Mouse (Mus musculus) lung, postnatal 10 days (tissue): ENCODE data around the gene Dcbld2.
A peak's percentile ranks its signal among the peaks of the same experiment; 100 is the strongest.

Experiments used
- DNase-seq: peaks from one replicate; pipeline ENCODE4 v3.0.0; 2021

Gene Dcbld2

DNA sequence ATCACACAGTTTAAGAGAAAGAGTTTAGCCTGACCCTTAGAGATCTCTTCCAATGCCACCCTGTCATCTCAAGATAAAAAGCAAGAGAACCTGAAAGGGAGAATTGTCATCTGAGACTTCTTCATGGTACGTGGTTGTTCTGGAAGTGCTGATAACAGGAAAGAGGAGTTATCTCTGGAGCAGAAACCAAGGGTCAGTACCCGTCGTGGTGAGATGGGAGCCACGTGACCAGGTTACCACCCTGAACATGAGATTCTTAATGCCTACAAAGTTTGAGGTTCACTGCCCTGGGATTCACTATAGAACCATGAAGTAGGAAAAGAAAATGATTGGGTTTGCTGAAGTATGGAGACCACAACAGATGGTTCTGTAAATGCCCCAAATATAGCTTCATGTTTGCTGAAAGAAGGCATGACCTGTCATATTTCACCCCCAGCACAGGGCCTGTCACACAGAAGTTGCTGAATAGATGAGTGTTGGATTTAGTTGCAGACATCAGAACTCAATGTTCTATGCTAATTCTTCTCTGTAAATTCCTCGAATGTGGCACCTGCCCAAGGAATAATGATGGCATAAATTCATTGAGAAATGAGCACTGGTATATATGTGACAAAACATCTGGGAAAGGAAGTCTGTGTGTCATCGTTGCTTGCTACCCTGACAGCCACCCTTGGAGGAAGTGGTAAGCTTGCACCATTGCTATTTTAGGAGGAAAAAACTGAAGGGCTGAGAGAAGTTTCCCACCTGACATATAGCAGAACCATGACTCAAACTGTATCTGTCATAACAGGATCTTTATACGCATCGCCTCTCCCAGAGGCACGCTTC lies 89.9 kb downstream of the Dcbld2 start:
- no peak for DNase-seq

DNA sequence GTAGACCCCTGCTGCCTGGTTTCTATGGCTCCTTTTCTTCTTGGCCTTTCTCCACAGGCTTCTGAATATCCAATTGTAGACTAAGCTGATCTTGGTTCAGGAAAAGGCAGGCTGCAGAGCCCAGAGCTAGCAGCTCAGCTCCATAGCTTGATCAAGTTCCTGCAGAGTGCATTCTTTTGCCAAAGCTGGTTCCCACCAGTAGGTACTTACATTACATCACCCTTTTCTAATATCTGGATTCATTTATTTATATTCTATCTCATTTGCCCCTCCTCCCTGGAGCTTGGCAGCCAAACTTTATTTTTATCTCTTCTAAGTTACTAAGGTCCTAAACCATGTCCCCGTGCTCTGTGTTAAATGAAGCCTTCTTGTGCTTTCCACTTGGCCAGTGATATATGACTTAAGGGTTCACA lies 90.9 kb downstream of the Dcbld2 start:
- DNase-seq = peak; percentile 22

DNA sequence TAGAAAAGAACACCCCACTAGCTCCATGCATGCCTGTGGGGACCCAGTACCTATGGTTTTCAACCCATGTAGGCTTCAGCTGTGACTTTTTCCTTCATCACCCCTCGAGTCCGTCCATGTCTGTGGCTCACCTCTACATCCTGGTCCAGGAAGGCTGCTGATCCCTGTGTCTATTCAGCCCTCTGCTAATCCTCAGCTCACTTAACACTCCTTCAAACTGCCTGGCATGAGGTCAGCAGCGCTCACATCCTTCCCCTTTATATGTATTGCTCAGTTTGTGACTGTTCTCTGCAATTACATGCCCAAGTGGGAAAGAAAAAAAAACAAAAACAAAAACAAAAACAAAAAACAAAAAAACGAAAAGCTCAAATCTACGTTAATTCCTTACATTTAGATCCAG lies 91.4 kb downstream of the Dcbld2 start:
- DNase-seq = no peak

DNA sequence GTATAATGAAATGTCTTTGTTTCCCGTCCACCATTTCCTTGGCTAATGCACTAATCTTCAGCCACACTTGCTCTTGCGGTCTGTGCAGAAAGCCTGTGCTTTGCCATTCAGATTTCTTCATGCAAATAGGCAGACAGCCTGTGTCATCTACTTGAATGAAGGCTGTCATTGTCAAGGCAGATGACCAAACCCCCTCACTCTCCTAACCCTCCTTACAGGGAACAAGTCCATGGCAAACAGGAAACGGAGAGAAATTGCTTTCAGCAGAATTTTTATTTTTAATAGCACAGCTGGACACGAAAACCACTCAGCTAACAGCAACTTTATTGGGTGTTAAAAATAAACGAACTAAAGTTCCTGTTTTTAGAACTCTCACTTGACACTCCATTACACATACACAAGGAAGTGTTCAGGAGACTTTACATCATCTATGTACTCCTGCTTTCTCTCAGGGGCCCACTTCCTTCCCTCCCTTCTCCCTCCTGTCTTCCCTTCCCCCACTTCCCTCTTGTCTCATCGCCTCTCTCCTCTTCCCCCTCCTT lies 93.6 kb downstream of the Dcbld2 start:
- DNase-seq = peak; percentile 69

DNA sequence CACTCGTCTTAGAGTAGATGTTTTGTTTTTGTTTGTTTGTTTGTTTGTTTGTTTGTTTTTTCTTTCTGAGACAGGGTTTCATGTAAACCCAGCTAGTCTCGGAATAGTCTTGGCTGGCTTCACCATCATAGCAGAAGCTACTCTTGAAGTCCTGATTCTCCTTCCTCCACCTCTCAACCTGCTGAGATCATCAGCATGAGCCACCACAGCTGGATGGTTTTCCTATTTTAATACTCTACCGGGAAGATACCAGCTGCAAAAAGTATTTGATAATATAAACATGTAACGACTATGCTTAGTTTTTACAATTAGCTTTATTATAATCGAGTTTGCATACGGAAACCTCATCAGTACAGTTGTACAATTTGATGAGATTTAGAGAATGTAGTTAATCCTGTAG lies 94.3 kb downstream of the Dcbld2 start:
- no peak for DNase-seq

DNA sequence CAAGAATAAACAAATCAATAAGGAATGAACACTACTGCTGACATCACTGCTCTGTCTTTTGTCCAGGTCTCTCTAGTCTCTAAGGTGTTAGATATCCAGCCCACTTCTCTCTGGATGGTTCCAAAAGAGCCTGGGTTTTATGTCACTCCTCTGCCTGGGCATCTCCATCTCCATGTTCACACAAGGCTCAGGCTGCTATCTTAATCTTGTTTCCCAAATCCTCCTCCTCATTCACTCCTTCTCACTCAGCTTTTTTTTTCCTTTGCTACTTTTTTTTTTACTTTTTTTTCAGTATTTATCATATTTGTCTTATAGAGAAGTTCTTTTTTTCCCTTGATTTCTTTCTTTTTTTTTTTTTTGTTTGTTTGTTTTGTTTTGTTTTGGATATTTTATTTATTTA lies 96.7 kb downstream of the Dcbld2 start:
- DNase-seq = no peak

DNA sequence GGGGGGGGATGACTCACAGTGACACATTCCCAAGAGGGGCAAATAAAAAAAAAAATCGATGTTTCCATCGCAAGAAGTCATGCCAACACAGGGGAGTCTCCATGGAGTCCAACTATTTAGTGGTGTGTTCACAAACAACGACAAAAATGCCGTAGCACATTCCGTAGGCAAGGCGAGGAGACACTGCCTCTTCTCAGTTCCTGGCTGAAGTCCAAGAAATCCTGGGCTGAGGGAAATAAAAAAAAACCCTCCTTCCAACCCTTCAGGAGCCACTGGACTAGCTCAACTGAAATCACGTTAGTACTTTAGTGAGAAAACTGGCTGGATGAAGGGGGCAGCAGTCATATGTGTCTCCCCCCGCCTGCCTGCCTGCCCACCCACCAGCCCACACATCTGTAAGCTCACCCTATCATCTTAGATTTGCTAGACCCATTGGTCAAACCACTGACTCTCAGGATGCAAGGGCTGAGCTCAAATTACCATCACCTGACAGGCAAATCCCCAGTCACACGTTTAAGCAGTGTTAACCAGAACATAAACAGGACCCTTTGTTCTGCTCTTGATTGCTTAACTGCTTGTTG lies 104.0 kb downstream of the Dcbld2 start:
- DNase-seq = peak; percentile 62

DNA sequence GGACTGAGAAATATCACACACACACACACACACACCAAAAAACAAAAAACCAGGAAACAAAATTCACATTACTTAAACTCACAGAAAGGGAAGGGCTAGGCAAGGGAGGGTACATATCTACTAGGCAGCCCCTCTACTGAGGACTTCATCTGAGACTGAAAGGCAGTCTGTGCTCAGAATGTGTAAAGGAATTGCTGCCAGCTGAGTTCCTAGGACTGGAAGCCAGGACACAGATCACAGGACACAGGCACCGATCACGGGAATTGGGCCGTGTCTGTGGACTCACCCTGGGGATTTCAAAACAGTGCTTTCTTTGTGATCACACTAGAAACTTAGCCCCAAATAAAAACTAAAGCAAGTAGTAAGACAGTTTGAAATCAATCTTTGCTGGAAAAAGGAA lies 104.6 kb downstream of the Dcbld2 start:
- no peak for DNase-seq

DNA sequence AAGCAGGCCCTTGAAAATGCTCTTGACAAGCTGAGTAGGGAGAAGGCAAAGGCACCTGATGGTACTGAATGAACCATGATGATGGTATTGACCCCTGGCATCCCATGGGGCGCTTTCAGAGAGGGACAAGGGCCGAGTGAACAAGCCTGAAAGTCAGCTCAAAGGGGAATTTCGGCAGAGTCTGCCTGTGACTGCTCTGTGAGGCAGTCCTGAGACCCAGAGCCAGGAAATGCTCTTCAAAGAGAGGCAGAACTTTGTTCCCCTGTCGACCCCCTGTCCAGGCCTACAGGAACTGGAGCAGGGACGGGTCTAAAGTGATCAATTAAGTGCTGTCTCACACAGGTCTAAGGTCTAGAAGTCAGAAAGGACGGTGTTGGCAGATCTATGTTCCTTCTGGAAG lies 105.5 kb downstream of the Dcbld2 start:
- DNase-seq = peak; percentile 24

DNA sequence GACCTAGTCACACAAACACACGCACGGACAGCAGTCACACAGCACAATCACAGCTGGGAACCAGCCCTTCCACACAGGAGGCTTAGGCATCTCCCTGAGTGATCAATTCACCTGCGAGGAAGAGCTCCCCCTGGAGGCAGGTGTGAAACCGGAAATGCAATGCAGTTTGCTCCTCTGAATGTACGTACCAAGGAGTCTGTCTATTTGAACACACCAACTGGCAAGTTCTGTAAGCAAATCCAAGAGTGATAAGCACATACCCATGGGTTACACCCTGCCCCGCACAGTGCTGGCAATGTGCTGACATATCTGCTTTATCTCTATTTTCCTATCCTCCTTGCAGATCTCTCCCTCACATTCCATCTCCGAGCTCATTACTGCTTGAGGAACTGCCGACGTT lies 106.3 kb downstream of the Dcbld2 start:
- DNase-seq = peak; percentile 47

DNA sequence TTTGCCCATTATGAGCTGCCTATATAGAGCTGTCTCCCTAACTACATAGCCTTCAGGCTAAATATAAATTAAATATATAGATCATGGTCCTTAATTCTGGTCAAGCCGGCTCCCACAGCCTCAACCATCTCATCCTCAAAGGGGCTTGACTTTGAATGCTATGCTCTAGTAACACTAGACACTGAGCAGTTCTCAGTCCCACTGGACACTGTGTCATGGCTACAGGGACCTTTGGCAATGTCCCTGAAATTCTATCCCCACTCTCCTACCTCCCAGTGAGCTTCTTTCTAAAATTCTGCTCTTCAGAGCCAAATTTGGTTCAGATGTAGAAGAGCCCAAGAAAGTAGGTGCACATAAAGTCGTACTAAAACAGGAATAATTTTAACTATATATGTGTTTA lies 107.9 kb downstream of the Dcbld2 start:
- DNase-seq = no peak

DNA sequence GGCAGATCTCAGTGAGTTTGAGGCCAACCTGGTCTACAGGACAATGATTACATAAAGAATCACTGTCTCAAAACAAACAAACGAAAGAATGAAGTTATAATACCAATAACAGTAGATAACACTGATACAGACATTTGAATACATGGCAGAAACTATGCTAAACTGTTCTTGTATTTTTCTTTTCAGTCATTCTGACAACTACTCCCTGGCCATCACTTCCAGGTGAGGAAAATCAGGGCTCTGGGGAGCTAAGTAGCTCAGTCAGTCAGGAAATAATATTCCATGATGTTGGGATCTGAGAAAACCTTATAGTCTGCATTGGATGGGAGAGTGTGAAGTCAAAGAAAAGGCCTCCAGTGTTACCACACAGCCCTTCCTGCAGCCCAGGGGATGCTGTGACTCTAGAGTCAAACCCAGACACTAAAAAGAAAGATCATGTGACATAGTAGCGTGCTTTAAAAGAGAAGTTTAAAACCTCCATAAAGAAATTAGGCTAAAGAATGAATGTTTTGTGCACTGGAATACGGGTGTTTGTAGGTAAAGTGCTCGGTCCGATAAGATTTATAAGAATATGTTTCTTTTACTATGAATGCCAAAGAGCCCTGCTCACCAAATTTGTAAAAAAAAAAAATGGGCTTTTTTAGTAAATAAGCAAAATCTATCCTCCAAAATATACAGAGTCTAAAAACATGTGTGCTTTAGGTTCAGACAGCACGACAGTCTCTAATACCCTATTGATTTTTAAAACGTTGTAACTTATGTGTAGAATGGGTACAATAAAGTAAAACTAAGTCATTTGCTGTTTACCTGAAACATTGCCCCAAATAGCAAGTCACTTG lies 108.9 kb downstream of the Dcbld2 start:
- no peak for DNase-seq
